In the genomic region with DNA sequence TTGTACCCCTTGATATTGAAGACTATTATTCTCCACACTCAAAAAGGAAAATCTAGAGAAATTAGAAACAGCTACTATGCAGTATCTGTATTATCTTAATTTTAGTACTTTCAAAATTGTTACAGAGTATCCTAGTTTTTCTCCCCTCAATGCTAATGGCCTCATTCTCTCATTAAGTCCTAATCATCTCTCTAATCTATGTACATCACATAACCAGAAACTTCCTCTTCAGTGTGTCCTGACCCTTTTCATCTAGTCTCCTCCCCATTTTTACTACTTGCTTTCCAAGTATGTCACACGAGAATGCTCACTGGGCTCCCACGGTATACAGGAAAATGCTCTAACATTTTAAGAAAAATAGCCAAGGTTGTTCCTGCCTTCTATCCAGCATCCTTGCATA, we compare ENCODE assay signal across 31 mouse cellular contexts. TPM values are rescaled to one million over a fixed set of nuclear protein-coding genes. Genes with fewer than 3 reads are reported as not detected.
"Had no signal": no experiment of that assay in that cellular context is flagged by ENCODE, and none has a peak within 500 bp of the region (broad histone marks: within the 10 kb centered on the region; RNA-seq: fewer than 3 reads in every experiment).

No protein-coding gene starts in this region.

- H3K9me3 ChIP-seq: heart, embryonic 13.5 days; heart, embryonic 15.5 days; hindbrain, embryonic 10.5 days; hindbrain, embryonic 12.5 days; intestine, embryonic 15.5 days; limb, embryonic 10.5 days; liver, embryonic 13.5 days; liver, embryonic 15.5 days had no signal

- H3K27me3 ChIP-seq: heart, embryonic 13.5 days; heart, embryonic 15.5 days; hindbrain, embryonic 12.5 days; intestine, embryonic 15.5 days; limb, embryonic 12.5 days; liver, embryonic 13.5 days; liver, embryonic 15.5 days had no signal

- ATAC-seq: hindbrain, embryonic 16.5 days; inflammation-experienced regulatory T-cells, adult 6 months; intestine, embryonic 15.5 days; intestine, postnatal 0 days; liver, postnatal 0 days had no signal

- H3K4me3 ChIP-seq: gastrocnemius, adult 2 months; heart, adult 2 months; heart, embryonic 13.5 days; heart, embryonic 15.5 days; hindbrain, embryonic 10.5 days; hindbrain, embryonic 12.5 days; intestine, embryonic 15.5 days; left cerebral cortex, adult 2 months; limb, embryonic 10.5 days; limb, embryonic 12.5 days; liver, embryonic 13.5 days; liver, embryonic 15.5 days had no signal

- H3K27ac ChIP-seq: gastrocnemius, adult 2 months; heart, adult 2 months; heart, embryonic 13.5 days; heart, embryonic 15.5 days; hindbrain, embryonic 10.5 days; hindbrain, embryonic 12.5 days; hindbrain, embryonic 14.5 days; intestine, embryonic 15.5 days; left cerebral cortex, adult 2 months; limb, embryonic 10.5 days; limb, embryonic 12.5 days; liver, embryonic 13.5 days; liver, embryonic 15.5 days had no signal

- H3K9ac ChIP-seq: heart, embryonic 13.5 days; heart, embryonic 15.5 days; hindbrain, embryonic 12.5 days; hindbrain, embryonic 14.5 days; intestine, embryonic 15.5 days; limb, embryonic 12.5 days; liver, embryonic 13.5 days; liver, embryonic 15.5 days; liver, postnatal 0 days had no signal

- H3K4me2 ChIP-seq: heart, embryonic 11.5 days; heart, embryonic 13.5 days; heart, embryonic 15.5 days; hindbrain, embryonic 12.5 days; hindbrain, embryonic 14.5 days; intestine, embryonic 15.5 days; limb, embryonic 12.5 days; liver, embryonic 15.5 days had no signal

- DNase-seq: gastrocnemius, adult 2 months; gastrocnemius, postnatal 10 days; gastrocnemius, postnatal 25 days; heart, adult 2 months; heart, postnatal 4 days; kidney, adult 18-20 months; kidney, adult 8-10 months; kidney, postnatal 10 days; kidney, postnatal 25 days; kidney, postnatal 4 days; liver; liver, embryonic 13.5 days; liver, postnatal 0 days had no signal

- H3K36me3 ChIP-seq: intestine, embryonic 15.5 days had no signal

RNA-seq across cellular contexts. Expression of gene Scgb3a1, which starts 44.4 kb away (rescaled TPM):
- total RNA-seq: gastrocnemius, adult 2 months; gastrocnemius, postnatal 10 days; gastrocnemius, postnatal 25 days; heart, postnatal 4 days; left cerebral cortex, adult 2 months; left cerebral cortex, postnatal 14 days had no signal
- polyA plus RNA-seq: hindbrain, embryonic 10.5 days; hindbrain, embryonic 12.5 days; hindbrain, embryonic 14.5 days; hindbrain, embryonic 16.5 days; inflammation-experienced regulatory T-cells, adult 6 months; intestine, embryonic 15.5 days; kidney, embryonic 14.5 days; kidney, embryonic 16.5 days; limb, embryonic 10.5 days; limb, embryonic 12.5 days; limb, embryonic 14.5 days; liver, embryonic 13.5 days had no signal
